Mouse (Mus musculus) gastrocnemius, adult 18-20 months (tissue): ENCODE measurements around the gene Oas1a. TPM values are rescaled to one million over a fixed set of nuclear protein-coding genes. Genes with fewer than 3 reads are reported as not detected.
"Not testable (repeated sequence)": the region's sequence is repeated elsewhere in the genome, so short reads cannot be mapped to it uniquely, and the experiment has no call there.

Experiments used
- DNase-seq: peaks from one replicate; pipeline ENCODE4 v3.0.0; 2021; ENCODE audit warnings: low spot score
- long read RNA-seq, 2 experiments: library from polyadenylated mRNA; stranded (forward); transcript quantifications; one replicate each; pipeline ENCODE4 v2.0.0; 2021
- total RNA-seq, 2 experiments: library from RNA; stranded (reverse); gene quantifications; 2 replicates each; pipeline ENCODE4 v1.2.3; 2021

The Oas1a gene
- total RNA-seq = under 1 TPM; 0.12 to 0.16 TPM
- long read RNA-seq, experiment 1, partial matches to known transcripts = 0 of 1 reads
- long read RNA-seq, experiment 1, other reads (novel, unspliced or antisense) = 1 of 1 reads
- long read RNA-seq, experiment 2 = 0 reads

DNA sequence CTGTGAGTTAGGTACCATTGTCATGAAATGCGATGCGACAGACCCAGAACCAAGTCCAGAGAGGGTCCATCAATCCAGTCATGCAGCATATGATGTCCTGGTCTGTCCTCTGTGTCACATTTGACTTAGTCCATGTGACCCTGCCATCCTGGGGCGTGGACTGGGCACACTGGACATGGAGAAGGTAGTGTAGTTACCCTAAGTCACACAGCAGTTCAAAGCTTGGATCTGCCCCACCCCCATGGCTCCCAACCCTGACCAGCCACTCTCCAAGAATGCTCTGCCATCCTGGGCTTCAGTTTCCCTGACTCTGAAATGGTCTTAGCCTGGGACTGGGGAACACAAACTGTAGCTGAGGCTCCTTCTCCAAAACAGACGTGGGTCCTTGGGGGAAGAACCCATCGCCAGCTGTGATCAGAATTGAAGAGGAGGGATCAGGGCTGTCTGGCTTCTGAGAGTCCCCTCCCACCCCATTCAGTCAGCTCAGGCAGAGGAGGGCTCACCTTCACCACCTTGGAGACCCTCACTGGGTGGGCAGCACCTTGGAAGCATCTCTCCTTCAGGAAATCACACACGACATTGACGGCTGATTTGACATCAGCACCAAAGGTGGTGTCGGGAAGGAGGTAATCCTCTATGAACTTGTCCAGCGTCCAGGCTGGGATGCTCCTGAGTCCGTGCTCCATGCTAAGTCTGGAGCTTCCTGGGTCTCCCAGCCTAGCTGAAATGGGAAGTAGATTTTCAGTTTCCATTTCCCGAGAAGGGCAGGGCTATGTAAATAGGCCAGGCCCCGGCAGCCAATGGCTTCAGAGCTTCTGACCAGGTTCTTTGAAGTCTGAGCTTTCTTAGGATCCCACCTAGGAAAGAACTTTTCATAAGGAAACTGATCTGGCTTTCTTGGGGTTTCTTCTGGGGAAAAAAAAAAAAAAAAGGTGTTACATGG lies at the start of gene Oas1a:
TSS of gene Oas1a (minus strand) at position 731 of the 943 bp plus-strand sequence.
- not testable (repeated sequence) for DNase-seq

DNA sequence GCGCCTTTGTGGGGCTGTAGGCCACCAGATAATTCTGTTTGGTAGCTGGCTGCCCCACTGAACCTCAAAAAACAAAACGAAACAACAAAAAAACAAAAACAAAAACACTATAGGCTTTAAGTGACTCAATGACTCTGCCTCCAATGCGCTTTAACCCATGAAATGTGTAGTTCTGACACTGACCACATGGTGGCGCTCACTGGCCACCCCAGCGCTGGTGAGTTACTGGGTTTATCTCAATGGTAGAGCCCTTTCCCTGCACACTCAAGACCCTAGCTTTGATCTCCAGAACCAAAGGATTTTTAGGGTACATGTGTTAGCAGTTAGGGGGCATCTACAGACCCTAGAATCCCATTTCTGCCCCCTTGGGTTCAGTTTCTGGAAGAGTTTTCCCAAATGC lies 46.7 kb upstream of the Oas1a start:
- DNase-seq = peak; percentile 4

GRCm38 (mm10) chr5:120952242-120952770 lies 45.0 kb upstream of the Oas1a start:
- DNase-seq = peak; percentile 20

- no peak for DNase-seq
Observed at GRCm38 (mm10) chr5:120942076-120942475, 34.8 kb upstream of the Oas1a start.

DNA sequence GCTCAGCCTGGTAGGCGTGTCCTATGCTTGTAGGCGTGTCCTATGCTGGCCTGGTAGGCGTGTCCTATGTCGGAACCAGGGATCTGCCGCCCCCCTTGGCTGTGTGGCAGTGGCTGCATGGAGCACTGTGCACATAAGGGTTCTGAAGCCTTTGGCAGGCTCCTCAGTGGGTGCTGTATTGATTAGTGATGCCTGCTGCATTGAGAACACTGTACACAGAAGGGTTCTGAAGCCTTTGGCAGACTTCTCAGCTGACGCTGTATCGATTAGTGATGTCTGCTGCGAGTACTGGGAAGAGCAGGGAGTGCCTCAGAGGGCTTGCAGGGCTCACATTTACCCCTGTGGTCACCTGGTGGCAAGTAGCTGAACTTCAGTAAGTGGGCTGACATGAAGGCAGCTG lies 31.3 kb upstream of the Oas1a start:
- DNase-seq = no peak

GRCm38 (mm10) chr5:120937841-120938240 lies 30.5 kb upstream of the Oas1a start:
- DNase-seq = no peak

DNA sequence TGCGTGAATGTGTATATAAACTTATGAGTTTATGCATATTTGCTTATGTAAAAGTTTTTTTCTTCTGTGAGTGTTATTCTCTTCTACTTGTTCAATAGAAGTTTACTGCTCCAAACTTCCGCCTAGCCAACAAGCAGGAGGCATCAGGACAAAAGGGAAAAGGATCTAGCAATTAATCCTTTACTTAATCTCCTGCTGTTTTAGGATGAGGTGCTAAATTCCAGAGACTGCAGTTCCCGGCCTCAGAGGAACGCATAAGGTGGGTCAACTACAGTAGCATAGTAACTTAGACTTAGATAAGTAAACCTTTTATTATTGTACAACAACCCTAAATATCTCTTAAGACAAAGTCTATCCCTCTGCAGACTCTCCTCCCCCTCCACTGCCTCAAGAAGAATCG lies 26.6 kb upstream of the Oas1a start:
- no peak for DNase-seq

DNA sequence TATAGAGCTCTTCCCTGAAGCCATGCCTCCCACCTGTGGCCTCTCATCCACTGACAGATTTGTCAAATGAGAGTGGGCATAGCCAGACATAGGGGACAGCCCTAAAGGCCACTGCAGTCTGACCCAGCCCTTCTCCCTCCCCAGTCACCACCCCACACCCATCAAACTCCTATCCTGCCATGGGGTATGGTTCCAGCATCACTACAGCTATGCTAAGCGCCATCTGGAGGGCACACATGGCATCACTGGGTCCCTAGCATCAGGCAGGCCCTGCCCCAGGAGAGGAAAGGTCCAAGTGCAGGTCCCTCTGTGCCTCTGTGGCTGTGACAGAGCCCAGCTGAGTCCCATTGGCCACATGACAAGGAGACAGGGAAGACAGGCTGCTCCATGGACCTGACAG lies 19.7 kb upstream of the Oas1a start:
- DNase-seq = no peak

DNA sequence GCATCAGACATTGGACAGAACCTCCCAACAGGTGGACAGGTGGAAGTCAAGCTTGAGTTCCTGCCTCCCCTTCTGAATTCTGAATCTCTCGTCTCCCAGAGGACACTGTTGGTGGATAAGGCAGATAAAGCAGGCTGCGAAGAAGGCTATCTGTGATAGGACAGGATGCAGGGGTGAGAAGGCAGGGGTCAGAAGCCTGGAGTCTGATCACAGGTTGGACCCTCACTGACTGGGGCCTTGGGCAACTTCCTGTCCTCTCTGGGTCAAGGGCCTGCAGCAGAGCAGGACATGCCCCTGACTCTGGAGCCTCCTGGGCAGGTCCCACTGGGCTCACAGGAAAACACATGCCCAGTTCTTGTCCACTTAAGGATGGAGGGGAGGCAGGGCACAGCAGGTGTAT lies 19.0 kb upstream of the Oas1a start:
- DNase-seq = not testable (repeated sequence)

- DNase-seq = not testable (repeated sequence)
Observed at GRCm38 (mm10) chr5:120924520-120924919, 17.2 kb upstream of the Oas1a start.

GRCm38 (mm10) chr5:120923969-120924368 lies 16.6 kb upstream of the Oas1a start:
- no peak for DNase-seq

DNA sequence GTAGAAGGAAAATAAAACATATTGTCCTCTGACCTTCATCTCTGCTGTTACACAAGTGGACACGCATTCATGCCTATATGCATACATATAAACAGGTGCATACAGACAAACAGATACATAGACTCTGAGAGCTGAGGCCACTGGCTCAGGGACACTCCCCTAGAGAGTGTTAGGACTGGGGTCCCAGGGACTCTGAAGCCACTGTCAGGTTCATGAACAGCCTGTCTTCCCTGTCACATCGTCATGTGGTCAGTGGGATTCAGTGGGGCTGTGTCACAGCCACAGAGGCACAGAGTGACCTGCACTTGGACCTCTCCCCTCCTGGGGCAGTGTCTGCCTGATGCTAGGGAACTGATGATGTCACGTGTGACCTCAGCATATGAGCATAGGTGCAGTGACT lies 13.0 kb upstream of the Oas1a start:
- DNase-seq = no peak

- not testable (repeated sequence) for DNase-seq
Observed at GRCm38 (mm10) chr5:120919156-120919935, 12.0 kb upstream of the Oas1a start.

DNA sequence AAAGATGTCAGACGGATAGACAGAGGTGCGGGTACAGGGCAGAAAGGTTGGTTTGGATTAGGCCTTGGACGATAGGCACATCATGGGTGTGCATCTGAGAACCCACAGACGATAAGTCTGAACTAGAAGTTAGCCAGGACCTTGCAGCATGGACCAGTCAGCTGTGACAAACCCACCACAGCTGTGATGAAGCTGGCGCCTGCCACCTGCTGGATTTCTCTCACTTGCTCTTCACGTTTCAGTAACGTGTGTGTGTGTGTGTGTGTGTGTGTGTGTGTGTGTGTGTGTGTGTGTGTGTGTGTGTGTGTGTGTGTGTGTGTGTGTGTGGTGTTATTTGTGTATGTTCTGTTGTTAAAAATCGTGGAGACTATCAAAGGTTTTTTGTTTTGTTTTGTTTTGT lies 6.9 kb upstream of the Oas1a start, which contains the start of gene Oas1d:
TSS of gene Oas1d (plus strand) at position 333 of the 400 bp plus-strand sequence.
- not testable (repeated sequence) for DNase-seq

DNA sequence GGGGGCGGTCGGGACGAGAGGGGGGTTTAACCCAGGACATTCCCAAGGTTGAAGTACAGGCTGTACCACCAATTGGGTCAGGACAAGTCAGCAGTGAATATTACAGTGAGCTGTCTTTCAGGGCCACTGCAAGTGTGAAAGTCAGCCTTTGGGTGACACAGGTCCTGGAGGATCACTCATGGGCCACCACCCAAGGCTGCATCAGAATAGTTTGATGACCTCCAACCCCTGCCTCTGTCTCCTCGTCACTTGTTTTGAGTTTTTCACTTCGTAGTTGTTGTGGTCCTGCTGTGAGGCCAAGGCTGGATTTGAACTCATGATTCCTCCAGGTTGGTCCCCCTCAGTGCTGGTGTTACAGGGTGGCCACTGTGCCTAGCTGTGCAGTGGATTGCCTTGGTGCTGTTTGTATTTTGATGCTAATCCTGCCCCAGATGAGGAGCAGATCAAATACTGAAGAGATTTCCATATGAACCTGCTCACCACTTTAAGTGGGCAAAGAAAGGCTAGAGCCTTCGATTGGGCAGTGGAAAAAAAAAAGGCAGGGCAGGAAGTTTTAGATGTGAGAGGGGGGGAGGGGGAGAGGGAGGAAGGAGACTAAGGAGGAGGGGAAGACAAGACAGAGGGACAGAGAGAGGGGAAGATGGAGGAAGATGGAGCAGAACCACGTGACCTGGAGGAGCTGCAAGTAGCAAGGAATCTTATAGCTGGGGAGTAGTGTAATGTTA lies 1.0 kb upstream of the Oas1a start:
- DNase-seq = no peak

- DNase-seq = no peak
Observed at GRCm38 (mm10) chr5:120902056-120902455, 5.3 kb downstream of the Oas1a start.

DNA sequence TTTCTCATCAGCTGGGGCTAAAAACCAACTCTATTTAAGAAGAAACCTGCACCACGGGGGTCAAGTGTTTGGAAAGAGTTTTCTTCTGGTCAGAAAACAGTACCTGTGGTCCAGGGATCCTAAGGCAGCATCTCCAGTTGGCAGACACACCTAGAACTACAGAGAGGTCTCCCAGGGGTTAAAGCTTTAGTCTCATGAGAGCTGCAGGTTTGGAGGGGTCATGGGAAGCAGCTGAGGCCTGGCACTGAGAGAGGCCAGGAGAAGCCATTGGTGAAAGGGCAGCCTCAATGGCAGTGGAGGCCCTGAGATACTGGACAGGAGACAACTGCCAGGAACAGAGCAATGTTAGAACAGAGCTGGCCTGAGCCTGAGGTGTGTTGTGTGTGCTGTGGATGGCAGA lies 6.7 kb downstream of the Oas1a start:
- DNase-seq = no peak

DNA sequence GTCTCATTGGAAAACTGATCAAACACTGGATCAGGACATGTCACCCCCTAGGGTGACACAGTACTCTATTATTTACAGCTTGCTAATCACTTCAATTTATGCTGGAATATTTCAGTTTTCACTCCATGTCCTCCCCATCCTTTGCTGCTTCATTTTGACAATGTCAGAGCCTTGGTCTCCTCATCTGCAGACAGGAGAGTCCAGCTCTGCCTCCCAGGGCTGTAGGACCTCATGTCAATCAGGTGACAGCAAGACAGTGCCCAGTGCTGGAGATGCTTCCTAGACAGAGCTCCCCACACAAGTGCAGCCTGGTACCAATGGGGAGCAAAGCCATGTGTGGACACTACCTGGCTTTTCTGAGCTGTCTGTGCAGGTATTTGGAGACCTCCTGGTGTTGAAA lies 8.6 kb downstream of the Oas1a start:
- no peak for DNase-seq

- DNase-seq = no peak
Observed at GRCm38 (mm10) chr5:120898307-120898706, 9.0 kb downstream of the Oas1a start.

- DNase-seq = no peak
Observed at GRCm38 (mm10) chr5:120895231-120895900, 12.0 kb downstream of the Oas1a start.

- DNase-seq = not testable (repeated sequence)
Observed at GRCm38 (mm10) chr5:120894692-120895091, 12.6 kb downstream of the Oas1a start.
